Mouse (Mus musculus): ENCODE measurements around the gene Mtus2. TPM values are rescaled to one million over a fixed set of nuclear protein-coding genes. Genes with fewer than 3 reads are reported as not detected.

Gene Mtus2
- total and polyA plus RNA-seq, 3 experiments, result 0.08 TPM; not detected in 2

GRCm38 (mm10) chr5:148141662-148142061 is 184.5 kb downstream of the Mtus2 start:
- no peaks in the 10 kb centered on the region for H3K4me1 ChIP-seq (ENCODE audit: control insufficient read depth in 1 of 2, insufficient read depth in 2 of 2, low read length in 2 of 2)
- no peak for TF ChIP-seq RCOR1 (IDR thresholded peaks at IDR 0.05; ENCODE audit: low read depth, low read length)
- TF ChIP-seq ZNF384 (IDR thresholded peaks at IDR 0.05; ENCODE audit: low read depth, low read length), result no peak
- no peak for TF ChIP-seq TBP (IDR thresholded peaks at IDR 0.05; ENCODE audit: low read depth, low read length)
- TF ChIP-seq MYC (IDR thresholded peaks at IDR 0.05; ENCODE audit: low read depth, low read length), result no peak
- TF ChIP-seq USF2 (IDR thresholded peaks at IDR 0.05; ENCODE audit: borderline replicate concordance in 1 of 2, insufficient read depth in 1 of 2, low read depth in 1 of 2, low read length in 2 of 2), result no peak
- TF ChIP-seq ZC3H11A (IDR thresholded peaks at IDR 0.05; ENCODE audit: low read depth, low read length), result no peak
- no peak for TF ChIP-seq GABPA (IDR thresholded peaks at IDR 0.05; ENCODE audit: low read depth, low read length)
- no peaks in the 10 kb centered on the region for H3K36me3 ChIP-seq (ENCODE audit: control insufficient read depth in 1 of 2, insufficient read depth in 2 of 2, low read length in 2 of 2)
- H3K9ac ChIP-seq (ENCODE audit: control insufficient read depth, low read depth, low read length, poor library complexity, severe bottlenecking), result no peak overlapping the region
- no peak for DNase-seq (ENCODE audit: low read depth, low spot score)
- H3K4me3 ChIP-seq (ENCODE audit: control insufficient read depth in 1 of 2, insufficient read depth in 1 of 2, low read depth in 2 of 2, low read length in 2 of 2), result no peak overlapping the region
- no peaks in the 10 kb centered on the region for H3K9me3 ChIP-seq (replicated peaks; ENCODE audit: insufficient read depth, low read length)
- no peaks in the 10 kb centered on the region for H3K27me3 ChIP-seq (ENCODE audit: control insufficient read depth in 1 of 2, insufficient read depth in 2 of 2, low read length in 2 of 2)
- H3K27ac ChIP-seq (ENCODE audit: control insufficient read depth, low read depth, low read length), result no peak overlapping the region
- H3K79me2 ChIP-seq (ENCODE audit: control insufficient read depth, insufficient read depth, low read length, poor library complexity), result no peaks in the 10 kb centered on the region

- DNase-seq (ENCODE audit: low read depth, low spot score), result no peak
- no peaks in the 10 kb centered on the region for H3K36me3 ChIP-seq (ENCODE audit: control insufficient read depth in 1 of 2, insufficient read depth in 2 of 2, low read length in 2 of 2)
- TF ChIP-seq EP300 (IDR thresholded peaks at IDR 0.05; ENCODE audit: low read depth in 1 of 2, low read length in 2 of 2) (no peak), SMC3 (IDR thresholded peaks at IDR 0.05; ENCODE audit: low read depth, low read length) (no peak), ZKSCAN1 (IDR thresholded peaks at IDR 0.05; ENCODE audit: low read depth, low read length) (no peak), TAL1 (IDR thresholded peaks at IDR 0.05; ENCODE audit: low read length) (no peak), GATA1 (IDR thresholded peaks at IDR 0.05; ENCODE audit: low read depth, low read length) (no peak), POLR2AphosphoS5 (IDR thresholded peaks at IDR 0.05; ENCODE audit: borderline replicate concordance, low read depth, low read length) (no peak), POLR2AphosphoS2 (IDR thresholded peaks at IDR 0.05; ENCODE audit: low read length) (no peak), TCF12 (IDR thresholded peaks at IDR 0.05; ENCODE audit: low read depth, low read length) (no peak), BHLHE40 (IDR thresholded peaks at IDR 0.05; ENCODE audit: borderline replicate concordance, low read depth, low read length) (no peak), ZMIZ1 (IDR thresholded peaks at IDR 0.05; ENCODE audit: low read depth, low read length) (no peak), HCFC1 (IDR thresholded peaks at IDR 0.05; ENCODE audit: low read depth, low read length) (no peak)
- no peak overlapping the region for H3K9ac ChIP-seq (ENCODE audit: control insufficient read depth, low read depth, low read length, poor library complexity, severe bottlenecking)
- H3K9me3 ChIP-seq (replicated peaks; ENCODE audit: insufficient read depth, low read length), result no peaks in the 10 kb centered on the region; the same call in 1 of the 2 replicates
- no peak overlapping the region for H3K27ac ChIP-seq (ENCODE audit: control insufficient read depth, low read depth, low read length)
- H3K27me3 ChIP-seq (ENCODE audit: control insufficient read depth in 1 of 2, insufficient read depth in 2 of 2, low read length in 2 of 2), result no peaks in the 10 kb centered on the region
- no peak overlapping the region for H3K4me3 ChIP-seq (ENCODE audit: control insufficient read depth in 1 of 2, insufficient read depth in 1 of 2, low read depth in 2 of 2, low read length in 2 of 2)
- no peaks in the 10 kb centered on the region for H3K4me1 ChIP-seq (ENCODE audit: control insufficient read depth in 1 of 2, insufficient read depth in 2 of 2, low read length in 2 of 2)
- no peaks in the 10 kb centered on the region for H3K79me2 ChIP-seq (ENCODE audit: control insufficient read depth, insufficient read depth, low read length, poor library complexity)
Observed at GRCm38 (mm10) chr5:148146200-148146823, 189.2 kb downstream of the Mtus2 start.
